Mouse (Mus musculus) heart, adult 8-10 months (tissue): ENCODE results near the gene Prickle3. TPM values are rescaled to one million over a fixed set of nuclear protein-coding genes. Genes with fewer than 3 reads are reported as not detected.

Experiments used
- total RNA-seq, 4 experiments: library from RNA; stranded (reverse); gene quantifications; 2 replicates each; pipeline ENCODE4 v1.2.4; 2022

Prickle3 gene
- total RNA-seq, 4 experiments from 2014 or later, result 18.8 to 22.2 (median 19.5) TPM

Other genes with a start within 250 kb of the Prickle3 start
- gene Foxp3, start 83.6 kb upstream of the Prickle3 start, total RNA-seq, result not detected
- 1 to 10 TPM; 3.5 to 5.7 (median 4.6) TPM for gene Ppp1r3f, start 83.0 kb upstream of the Prickle3 start, total RNA-seq
- gene Ccdc22, start 51.7 kb upstream of the Prickle3 start, total RNA-seq, result 10 to 100 TPM in 3 of 4 experiments, 1 to 10 TPM in 1; 8.5 to 11.9 (median 11.1) TPM
- gene Cacna1f, start 50.2 kb upstream of the Prickle3 start, total RNA-seq, result not detected
- 1 to 10 TPM; 2.9 to 5.4 (median 3.8) TPM for gene Syp, start 18.8 kb upstream of the Prickle3 start, total RNA-seq
- gene Plp2, start 14.1 kb downstream of the Prickle3 start, total RNA-seq, result 10 to 100 TPM; 39.8 to 56.9 (median 51.1) TPM
- 10 to 100 TPM; 26.1 to 30.3 (median 28.8) TPM for gene Magix, start 24.0 kb downstream of the Prickle3 start, total RNA-seq
- gene Gpkow, start 39.9 kb downstream of the Prickle3 start, total RNA-seq, result 10 to 100 TPM; 18.3 to 21.9 (median 21.3) TPM
- gene Wdr45, start 57.1 kb downstream of the Prickle3 start, total RNA-seq, result 10 to 100 TPM; 34.4 to 60.5 (median 46.7) TPM
- gene Gm45208, start 65.0 kb downstream of the Prickle3 start, total RNA-seq, result not detected
- gene Praf2, start 71.2 kb downstream of the Prickle3 start, total RNA-seq, result 1 to 10 TPM; 4.3 to 6.7 (median 5.7) TPM
- 1 to 10 TPM in 1 of 4 experiments, under 1 TPM in 3; 0.37 to 1.0 (median 0.73) TPM for gene Ccdc120, start 93.6 kb downstream of the Prickle3 start, total RNA-seq
- gene Tfe3, start 105.3 kb downstream of the Prickle3 start, total RNA-seq, result 10 to 100 TPM; 11.9 to 16.9 (median 14.8) TPM
- gene Gripap1, start 132.5 kb downstream of the Prickle3 start, total RNA-seq, result 10 to 100 TPM; 23.1 to 26.1 (median 24.7) TPM
- gene Kcnd1, start 165.0 kb downstream of the Prickle3 start, total RNA-seq, result under 1 TPM; 0.23 to 0.30 (median 0.27) TPM
- gene Otud5, start 184.1 kb downstream of the Prickle3 start, total RNA-seq, result 10 to 100 TPM; 20.0 to 24.9 (median 21.5) TPM
- 1 to 10 TPM; 2.4 to 6.1 (median 3.7) TPM for gene Pim2, start 221.0 kb downstream of the Prickle3 start, total RNA-seq
- 10 to 100 TPM in 3 of 4 experiments, 1 to 10 TPM in 1; 8.9 to 18.3 (median 13.5) TPM for gene Slc35a2, start 226.8 kb downstream of the Prickle3 start, total RNA-seq
- gene Pqbp1, start 242.0 kb downstream of the Prickle3 start, total RNA-seq, result 10 to 100 TPM; 20.0 to 24.0 (median 20.9) TPM
- 10 to 100 TPM; 44.7 to 50.5 (median 46.7) TPM for gene Timm17b, start 242.1 kb downstream of the Prickle3 start, total RNA-seq